Mouse (Mus musculus): ENCODE measurements at regions not wholly inside any gene's neighbourhood (a gene's known extent, or its start where the extent isn't known, plus 50 kb on each side); places are given as distances from the start of the nearest gene placed in this dataset.

DNA sequence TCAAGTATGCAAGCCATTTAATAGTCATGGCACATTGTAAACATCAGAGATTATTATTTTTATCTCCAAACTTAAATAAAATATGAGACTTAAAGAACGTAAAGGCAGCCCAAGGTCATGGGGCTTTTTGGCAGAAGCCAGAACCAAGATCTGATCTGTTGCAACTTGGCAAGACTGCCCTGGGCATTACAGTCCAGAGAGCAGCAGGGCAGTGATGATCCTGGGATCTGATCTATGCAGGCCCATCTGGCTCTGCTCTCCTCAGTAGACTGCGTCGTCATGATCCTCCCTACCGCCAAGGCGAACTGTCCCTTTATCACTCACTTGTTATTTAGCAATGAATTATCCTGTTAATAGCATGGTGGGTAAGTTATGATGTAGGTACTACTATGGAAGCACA, 372.0 kb downstream of the Cdh11 start:
- no peak for DNase-seq

DNA sequence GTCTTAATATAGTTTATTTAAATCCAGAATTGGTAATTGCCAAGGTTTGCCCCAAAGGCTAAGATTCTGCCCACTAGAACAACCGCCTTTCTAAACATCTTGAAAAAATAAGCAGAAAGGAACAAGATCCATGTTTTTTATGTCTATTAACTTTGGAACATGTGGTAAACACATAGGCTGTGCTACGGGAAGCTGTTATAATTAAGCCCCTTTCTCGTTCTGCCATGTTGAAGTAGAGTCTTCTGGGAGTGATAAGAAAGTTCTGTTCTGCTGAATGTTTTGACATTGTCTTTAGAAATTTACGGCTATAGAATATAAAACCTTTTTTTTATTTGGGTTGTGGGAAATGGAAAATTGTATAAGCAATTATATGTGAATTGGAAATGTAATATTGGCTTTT, 397.9 kb downstream of the Cdh11 start:
- no peak for DNase-seq

DNA sequence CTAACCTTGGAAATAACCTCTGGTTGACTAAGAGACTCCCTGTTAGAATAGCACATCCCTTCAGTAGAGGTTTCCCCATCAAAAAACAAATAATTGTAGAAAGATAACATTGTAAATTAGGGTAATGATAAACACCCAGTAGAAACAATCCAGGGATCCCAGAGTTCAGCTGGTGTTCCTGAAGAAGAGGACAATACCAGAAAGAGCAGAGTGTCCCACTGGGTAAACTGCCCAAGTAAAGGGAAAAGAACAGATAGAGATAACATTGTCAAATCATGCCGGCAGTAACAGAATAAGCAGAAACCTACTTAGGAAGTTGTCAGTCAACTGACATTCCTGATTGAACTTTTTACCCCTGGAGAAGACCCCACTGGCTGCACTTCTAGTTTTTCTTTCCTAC, 440.1 kb downstream of the Cdh11 start:
- no peak for DNase-seq

DNA sequence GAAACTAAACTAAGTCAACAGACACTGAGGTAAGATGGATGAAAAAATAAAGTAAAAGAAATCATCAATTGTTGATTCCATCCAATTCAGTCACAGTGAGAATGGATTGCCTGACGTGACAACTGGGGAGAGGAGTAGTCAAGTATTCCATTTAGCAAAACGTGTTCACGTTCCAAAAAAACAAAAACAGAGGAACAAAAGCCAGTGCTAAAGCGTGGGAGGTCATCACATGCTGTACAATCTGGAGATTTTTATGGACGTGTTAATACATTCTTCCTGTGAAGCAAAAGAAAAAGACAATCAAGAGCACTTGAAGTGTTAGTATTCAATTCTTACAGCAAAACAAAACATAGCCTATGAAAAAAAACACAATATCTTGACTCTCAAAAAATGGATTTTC, 452.9 kb downstream of the Cdh11 start:
- DNase-seq, result no peak

DNA sequence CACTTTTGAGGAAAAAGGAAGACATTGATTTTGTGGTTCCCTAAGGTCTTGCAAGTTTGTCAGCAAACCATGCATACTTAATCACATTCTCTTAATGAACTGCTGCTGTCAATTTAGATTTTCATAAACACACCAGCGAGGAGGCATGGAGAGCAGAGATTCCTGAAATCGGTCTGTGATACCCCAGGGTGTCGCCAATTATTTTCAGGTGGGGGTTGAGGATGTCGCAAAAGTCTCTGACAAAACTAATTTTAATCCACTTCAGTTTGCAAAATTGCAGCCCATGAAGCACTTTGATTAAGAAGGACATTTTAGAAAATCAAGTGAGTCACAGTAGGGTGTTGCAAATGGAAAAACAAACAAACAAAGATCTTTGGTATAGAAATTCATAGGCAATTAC, 454.3 kb downstream of the Cdh11 start:
- no peak for DNase-seq

DNA sequence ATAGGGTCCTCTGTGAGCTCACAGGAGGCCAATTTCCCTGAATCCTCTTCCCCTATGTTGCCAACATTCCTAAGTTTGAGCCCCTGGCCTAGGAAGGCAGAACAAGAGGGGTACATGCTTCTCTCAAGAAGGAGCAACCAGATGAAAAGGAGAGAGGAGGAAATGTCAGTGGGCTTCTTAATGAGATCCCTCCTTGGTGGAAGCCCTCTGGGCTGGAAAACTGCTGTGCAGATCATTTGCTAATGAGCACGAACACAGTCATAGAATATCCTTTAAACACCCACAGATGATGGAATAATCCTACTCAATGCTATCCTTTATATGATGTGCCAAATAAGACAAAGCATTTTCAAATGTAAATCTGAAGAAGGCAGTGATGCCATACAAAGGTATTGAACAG, 455.5 kb downstream of the Cdh11 start:
- DNase-seq, result no peak

Data from kidney, postnatal 10 days (tissue).